Mouse (Mus musculus) liver, adult 2 months (tissue): ENCODE results near the gene Tmem117. TPM values are rescaled to one million over a fixed set of nuclear protein-coding genes. Genes with fewer than 3 reads are reported as not detected.

Source experiments
- DNase-seq: peaks from one replicate; pipeline ENCODE4 v3.0.0-alpha.2; 2011; ENCODE audit warnings: low read depth, low spot score; ENCODE audit errors: extremely low read depth
- H3K27ac ChIP-seq: fragments of 200-500 bp; replicated peaks from 2 replicates; pipeline ENCODE4 v1.5.1; 2012; ENCODE audit warnings: low read depth, mild to moderate bottlenecking, control low read depth, inconsistent platforms, low read length; ENCODE audit not compliant: insufficient read depth
- H3K27me3 ChIP-seq: fragments of 200-500 bp; 2 replicates; pipeline ENCODE4 v1.6.1; 2012; ENCODE audit warnings: mild to moderate bottlenecking, moderate library complexity, low read length, inconsistent platforms; ENCODE audit not compliant: control insufficient read depth, insufficient read depth
- H3K36me3 ChIP-seq: fragments of 200-500 bp; 2 replicates; pipeline ENCODE4 v1.6.1; 2012; ENCODE audit warnings: low read length, inconsistent platforms; ENCODE audit not compliant: control insufficient read depth, insufficient read depth
- H3K4me1 ChIP-seq: fragments of 200-500 bp; 2 replicates; pipeline ENCODE4 v1.6.1; 2011; ENCODE audit warnings: low read length; ENCODE audit not compliant: control insufficient read depth, insufficient read depth
- H3K4me3 ChIP-seq: fragments of 200-500 bp; 2 replicates; pipeline ENCODE4 v1.5.1; 2011; ENCODE audit warnings: low read depth, mild to moderate bottlenecking, control low read depth, low read length, moderate library complexity; ENCODE audit not compliant: insufficient read depth
- H3K79me2 ChIP-seq: fragments of 200-500 bp; 2 replicates; pipeline ENCODE4 v1.6.1; 2012; ENCODE audit warnings: inconsistent platforms, mild to moderate bottlenecking, low read length, moderate library complexity; ENCODE audit not compliant: control insufficient read depth, insufficient read depth
- H3K9ac ChIP-seq: fragments of 200-500 bp; 2 replicates; pipeline ENCODE4 v1.6.1; 2012; ENCODE audit warnings: low read depth, mild to moderate bottlenecking, control low read depth, inconsistent platforms, low read length
- CTCF ChIP-seq: fragments of 200-500 bp; IDR thresholded peaks from 2 replicates; pipeline ENCODE4 v1.5.1; 2011; ENCODE audit warnings: low read depth, low read length, control low read depth
- POLR2A ChIP-seq: fragments of 200-500 bp; IDR thresholded peaks from 2 replicates; pipeline ENCODE4 v1.6.1; 2011; ENCODE audit warnings: low read length, control low read depth; ENCODE audit not compliant: insufficient read depth; ENCODE audit errors: extremely low read depth
- WGBS: fragments of 180-500 bp; shearing (Covaris S2); methylation state at CpG from one replicate; pipeline ENCODE4 v1.1.7; 2018; 5-methylcytosine and 5-hydroxymethylcytosine counted together
- polyA plus RNA-seq: library from polyadenylated mRNA; depleted of rRNA; stranded (reverse); fragments of >200 nt; gene quantifications from 2 replicates; pipeline ENCODE4 v1.2.3, GENCODE M21; 2012
- total RNA-seq: library from RNA; depleted of rRNA; stranded (reverse); fragments of >200 nt; gene quantifications from 2 replicates; pipeline ENCODE4 v1.2.3, GENCODE M21; 2014

Tmem117 gene
- total and polyA plus RNA-seq, 2 experiments, result 0.46 TPM; not detected in 1

- no peak for DNase-seq
- WGBS, result 94% methylated on average over 2 of the region's 2 CpGs
- TF ChIP-seq CTCF, result no peak
- TF ChIP-seq POLR2A, result no peak
Measured at GRCm38 (mm10) chr15:94861173-94861572, 232.1 kb downstream of the Tmem117 start.

DNA sequence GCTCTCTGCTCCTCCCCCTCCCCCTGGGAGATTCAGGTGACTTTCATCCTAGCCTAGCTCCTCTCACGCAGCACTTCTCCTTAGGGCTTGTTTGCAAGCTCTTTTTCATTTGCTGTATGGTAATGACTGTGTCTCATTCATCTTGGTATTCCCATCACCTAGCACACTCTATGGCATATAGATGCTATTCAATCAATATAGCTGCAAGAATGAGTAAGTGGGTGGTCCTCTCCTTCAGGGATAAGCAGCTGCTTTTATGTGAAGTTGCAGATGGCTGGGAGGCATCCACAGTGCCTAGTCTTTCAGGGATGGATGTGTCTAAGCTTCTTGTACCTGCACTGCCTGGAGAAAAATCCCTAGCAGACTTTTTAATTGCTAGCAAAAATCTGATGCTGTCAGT, 235.1 kb downstream of the Tmem117 start:
- DNase-seq, result no peak
- H3K79me2 ChIP-seq, result no peaks in the 10 kb centered on the region
- no peak overlapping the region for H3K27ac ChIP-seq
- no peak overlapping the region for H3K4me3 ChIP-seq
- H3K9ac ChIP-seq, result no peak overlapping the region
- H3K36me3 ChIP-seq, result no peaks in the 10 kb centered on the region
- no peaks in the 10 kb centered on the region for H3K27me3 ChIP-seq
- TF ChIP-seq CTCF (no peak), POLR2A (no peak)
- 50% methylated on average over 1 of the region's 1 CpGs for WGBS
- H3K4me1 ChIP-seq, result no peaks in the 10 kb centered on the region

More at GRCm38 (mm10) chr15:94861173-94861572, 232.1 kb downstream of the Tmem117 start:
- Histone ChIP-seq H3K27ac (no peak overlapping the region), H3K36me3 (no peaks in the 10 kb centered on the region), H3K9ac (no peak overlapping the region), H3K79me2 (no peaks in the 10 kb centered on the region), H3K4me1 (no peaks in the 10 kb centered on the region), H3K4me3 (no peak overlapping the region), H3K27me3 (no peaks in the 10 kb centered on the region)

- Histone ChIP-seq H3K36me3 (no peaks in the 10 kb centered on the region), H3K4me1 (no peaks in the 10 kb centered on the region), H3K9ac (no peak overlapping the region), H3K27ac (no peak overlapping the region), H3K79me2 (no peaks in the 10 kb centered on the region), H3K4me3 (no peak overlapping the region), H3K27me3 (no peaks in the 10 kb centered on the region)
- TF ChIP-seq CTCF, result no peak
- no peak for TF ChIP-seq POLR2A
- no peak for DNase-seq
- 80% methylated on average over 5 of the region's 5 CpGs for WGBS
Measured at GRCm38 (mm10) chr15:94868372-94868771, 239.3 kb downstream of the Tmem117 start.

DNA sequence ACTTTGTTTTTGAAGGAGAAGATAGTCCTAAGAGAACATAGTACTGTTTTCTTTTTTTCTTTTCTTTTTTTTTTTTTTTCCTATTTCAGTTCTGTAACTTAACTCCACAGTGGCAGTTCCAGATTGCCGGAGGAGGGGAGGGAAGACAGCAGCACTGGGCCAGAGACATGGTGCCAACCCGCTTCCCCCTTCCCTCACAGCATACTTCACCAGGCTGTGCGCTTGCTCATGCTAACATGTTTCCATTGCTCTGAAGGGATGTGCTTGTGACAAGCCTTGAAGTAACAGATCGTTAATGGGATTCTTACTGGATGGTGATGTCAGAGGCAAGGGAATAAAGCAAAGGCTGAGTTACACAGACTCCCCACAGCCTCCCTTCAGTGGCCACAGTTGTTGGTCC, 256.0 kb downstream of the Tmem117 start:
- no peak for TF ChIP-seq CTCF
- TF ChIP-seq POLR2A, result no peak
- DNase-seq, result no peak
- Histone ChIP-seq H3K27ac (no peak overlapping the region), H3K9ac (no peak overlapping the region), H3K4me1 (no peaks in the 10 kb centered on the region), H3K36me3 (no peaks in the 10 kb centered on the region), H3K4me3 (no peak overlapping the region), H3K79me2 (no peaks in the 10 kb centered on the region), H3K27me3 (no peaks in the 10 kb centered on the region)
- 81% methylated on average over 4 of the region's 4 CpGs for WGBS

DNA sequence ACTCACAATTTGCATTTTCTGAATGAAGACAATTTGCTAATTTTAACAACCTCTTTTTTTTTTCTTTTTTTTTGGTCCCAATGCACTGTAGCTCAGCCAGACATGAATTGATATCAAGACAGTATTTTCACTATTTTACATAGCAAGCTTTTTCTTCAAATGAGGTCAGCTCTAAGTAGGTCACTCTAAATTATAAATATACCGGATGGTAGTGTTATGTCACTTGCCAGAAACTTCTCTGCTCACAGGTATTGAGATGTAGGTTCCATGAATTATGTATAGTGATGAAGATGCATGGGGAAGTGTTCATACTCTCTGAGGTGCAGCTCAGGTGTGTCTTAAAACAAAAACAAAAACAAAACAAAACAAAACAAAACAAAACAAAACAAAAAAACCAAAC, 264.2 kb downstream of the Tmem117 start:
- H3K9ac ChIP-seq, result no peak overlapping the region
- 75% methylated on average over 1 of the region's 1 CpGs for WGBS
- TF ChIP-seq CTCF (no peak), POLR2A (no peak)
- H3K27me3 ChIP-seq, result no peaks in the 10 kb centered on the region
- H3K4me1 ChIP-seq, result no peaks in the 10 kb centered on the region
- H3K36me3 ChIP-seq, result no peaks in the 10 kb centered on the region
- H3K27ac ChIP-seq, result no peak overlapping the region
- H3K79me2 ChIP-seq, result no peaks in the 10 kb centered on the region
- H3K4me3 ChIP-seq, result no peak overlapping the region
- DNase-seq, result no peak

- 89% methylated on average over 5 of the region's 5 CpGs for WGBS
- Histone ChIP-seq H3K79me2 (no peaks in the 10 kb centered on the region), H3K27ac (no peak overlapping the region), H3K36me3 (no peaks in the 10 kb centered on the region), H3K4me1 (no peaks in the 10 kb centered on the region), H3K9ac (no peak overlapping the region), H3K27me3 (no peaks in the 10 kb centered on the region), H3K4me3 (no peak overlapping the region)
- DNase-seq, result no peak
- TF ChIP-seq POLR2A (no peak), CTCF (no peak)
Measured at GRCm38 (mm10) chr15:94894086-94894485, 265.1 kb downstream of the Tmem117 start.
